Mouse (Mus musculus): ENCODE measurements around the gene Alox5.

The Alox5 gene

DNA sequence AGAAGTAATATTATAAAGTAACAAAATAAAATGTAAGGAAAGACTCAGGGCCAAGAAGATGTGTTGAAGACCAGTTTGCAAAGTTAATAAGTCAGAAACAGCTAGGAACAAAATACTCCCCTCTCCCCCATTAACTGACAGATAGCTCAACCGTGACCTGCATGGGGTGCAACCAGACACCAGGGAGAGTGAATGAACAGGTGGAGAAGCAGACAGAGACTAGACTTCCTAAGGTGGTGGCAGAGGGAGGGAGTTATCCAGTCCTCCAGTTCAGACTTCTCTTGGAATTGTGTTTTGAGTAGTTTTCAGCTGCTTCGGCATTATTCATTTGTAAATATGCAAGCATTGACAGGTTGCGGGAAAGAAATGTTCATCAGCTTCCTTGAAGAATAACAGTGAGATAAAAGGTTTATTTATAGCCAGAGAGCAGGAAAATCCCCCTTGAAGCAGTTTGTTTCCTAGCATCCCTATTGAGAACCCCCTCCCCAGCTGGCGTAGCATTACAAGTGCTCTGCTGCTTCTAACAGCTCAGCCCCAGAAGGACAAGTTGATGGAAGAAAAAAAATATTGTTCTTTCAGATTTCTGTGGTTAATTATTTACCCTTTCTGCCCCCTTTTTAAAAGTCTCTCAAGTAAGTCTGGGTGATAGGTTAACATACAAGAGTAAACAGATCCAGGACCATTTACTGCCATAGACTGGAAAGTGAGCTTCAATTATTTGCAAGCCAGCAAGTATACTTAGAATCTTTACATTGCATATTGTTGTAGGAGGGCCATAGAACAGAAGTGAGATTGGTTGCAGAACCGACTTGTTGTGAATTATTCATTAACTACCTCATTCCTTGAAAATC, 75.6 kb downstream of the Alox5 start:
- no peak for DNase-seq (ENCODE audit: low spot score in 2 of 2)

DNA sequence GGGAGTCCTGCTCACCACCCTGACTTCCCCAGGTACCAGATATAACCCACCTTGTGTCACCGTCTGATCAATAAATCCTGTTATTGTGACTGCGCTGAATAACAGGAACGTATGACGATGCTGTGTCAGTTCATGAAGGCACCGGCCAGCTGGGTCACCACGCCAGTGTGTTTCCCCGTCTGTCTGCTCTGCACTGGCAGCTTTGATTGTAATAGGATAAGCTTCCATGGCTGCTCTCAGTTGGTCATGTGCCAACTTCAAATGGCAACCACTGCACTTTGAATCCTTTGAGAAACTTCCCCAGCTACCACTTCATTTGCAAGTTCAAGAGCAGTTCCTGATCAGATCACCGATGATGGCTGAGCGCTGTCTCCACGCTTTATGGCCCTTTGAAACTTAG, 77.4 kb downstream of the Alox5 start:
- DNase-seq (ENCODE audit: low spot score in 2 of 2), result no peak

DNA sequence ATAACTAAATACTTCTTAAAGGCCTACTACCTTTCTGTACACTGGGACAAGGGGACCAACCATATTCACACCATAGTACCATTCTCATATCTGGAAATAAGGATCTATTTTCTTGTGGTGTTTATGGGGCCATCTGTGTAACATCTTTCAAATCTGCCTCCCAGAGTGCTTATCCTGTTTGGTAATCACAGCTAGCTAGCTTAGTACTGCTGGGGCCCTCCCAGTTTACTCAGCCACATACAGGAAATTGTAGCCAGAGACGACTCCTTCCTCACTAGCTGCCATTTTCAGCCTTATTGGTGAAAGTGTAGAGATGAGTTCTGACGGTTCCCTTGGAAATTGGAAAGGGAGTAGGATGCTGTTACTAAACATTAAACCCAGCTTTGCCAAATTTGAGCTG, 79.4 kb downstream of the Alox5 start:
- no peak for DNase-seq (ENCODE audit: low spot score in 2 of 2)

DNA sequence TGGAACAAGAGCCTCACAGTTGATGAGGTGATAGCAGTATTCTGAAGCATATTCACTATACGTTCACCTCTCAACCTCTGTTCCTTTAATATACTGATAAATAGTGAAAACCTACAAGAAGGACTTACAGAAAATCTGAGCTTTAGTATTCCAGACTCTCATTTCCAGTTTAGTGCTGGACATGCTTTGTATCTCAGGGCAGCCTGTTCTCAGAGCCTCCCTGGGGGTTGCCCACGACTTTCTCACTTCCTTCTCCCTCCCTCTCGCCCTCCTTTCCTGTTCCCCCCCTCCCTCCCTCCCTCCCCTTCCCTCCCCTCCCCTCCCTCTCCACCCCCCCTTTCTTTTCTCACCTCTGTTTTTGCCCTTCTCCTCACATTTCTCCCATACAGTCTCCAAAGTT, 80.8 kb downstream of the Alox5 start:
- no peak for DNase-seq (ENCODE audit: low spot score in 2 of 2)

DNA sequence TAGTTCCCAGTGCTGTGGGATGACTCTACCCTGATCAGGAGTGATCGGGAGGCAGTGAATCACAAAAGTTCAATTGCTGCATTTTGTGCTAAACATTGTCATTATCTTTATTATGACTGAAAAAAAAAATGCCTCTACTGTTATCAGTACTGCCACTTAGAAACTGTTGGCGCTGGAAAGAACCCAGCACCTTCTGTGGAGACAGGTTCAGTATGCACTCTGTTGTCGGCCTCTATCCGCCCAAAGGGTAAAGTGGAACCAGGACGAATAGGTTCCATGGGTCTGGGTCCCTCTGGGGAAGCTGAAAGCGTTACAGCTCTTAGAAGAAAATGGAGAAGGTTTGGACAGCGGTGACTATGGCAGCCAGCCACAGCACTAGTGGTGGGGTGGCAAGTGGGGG, 82.1 kb downstream of the Alox5 start:
- no peak for DNase-seq (ENCODE audit: low spot score in 2 of 2)

DNA sequence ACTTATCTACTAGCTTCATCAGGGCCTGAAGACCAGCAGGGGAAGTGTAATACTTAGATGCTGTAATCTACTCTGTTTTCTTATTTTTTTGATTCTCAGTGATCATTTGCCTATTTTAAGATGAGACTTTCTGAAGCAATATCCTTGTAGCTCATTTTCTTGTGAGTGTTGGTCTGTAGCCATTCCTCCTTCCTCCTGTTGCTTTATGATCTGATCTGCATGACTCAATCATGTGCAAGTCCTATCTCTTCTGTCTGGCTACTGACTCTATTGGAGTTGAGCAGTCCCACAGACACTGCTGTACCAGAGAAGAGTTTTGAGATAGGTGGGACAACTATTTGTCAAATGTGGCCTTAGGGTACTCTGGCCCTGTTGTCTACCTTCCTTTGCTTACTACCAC, 86.4 kb downstream of the Alox5 start:
- no peak for DNase-seq (ENCODE audit: low spot score in 2 of 2)

DNA sequence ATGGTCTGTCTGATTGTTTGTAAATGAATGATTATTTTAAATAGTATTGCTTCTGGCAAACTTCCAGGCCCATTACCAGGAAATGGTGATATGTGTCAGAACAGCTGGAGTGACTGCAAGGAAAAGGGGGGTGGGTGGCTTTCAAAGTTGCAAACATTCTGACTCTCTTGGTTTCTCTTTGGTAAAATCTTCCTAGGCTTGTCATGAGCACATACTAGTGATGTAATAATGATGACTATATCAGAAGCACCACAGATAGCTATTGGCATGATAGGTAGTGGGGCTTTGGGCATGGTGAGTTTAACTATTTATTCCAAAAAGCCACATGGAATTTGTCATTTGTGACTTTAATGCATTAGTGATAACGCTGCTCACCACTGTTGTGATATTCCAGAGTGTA, 86.8 kb downstream of the Alox5 start:
- no peak for DNase-seq (ENCODE audit: low spot score in 2 of 2)

DNA sequence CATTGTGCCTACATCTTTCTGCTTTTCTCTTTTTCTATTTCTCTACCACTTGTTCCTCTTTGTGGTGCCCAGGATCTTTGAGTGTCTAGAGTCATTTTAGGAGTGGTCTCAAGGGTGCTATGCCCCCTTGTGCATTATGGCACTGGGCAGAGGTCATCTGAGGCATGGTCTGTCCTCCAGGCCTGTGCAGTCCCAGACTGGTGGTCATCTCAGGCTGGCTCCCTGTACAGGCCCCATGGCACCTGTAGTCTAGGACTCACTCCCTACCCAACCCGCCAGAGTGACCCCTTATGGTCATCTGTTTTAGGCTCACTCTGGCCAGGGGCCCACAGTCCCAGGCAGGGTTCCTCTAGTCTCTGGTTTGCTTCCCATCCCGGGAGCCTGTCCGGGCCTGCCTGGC, 89.5 kb downstream of the Alox5 start:
- no peak for DNase-seq (ENCODE audit: low spot score in 2 of 2)

DNA sequence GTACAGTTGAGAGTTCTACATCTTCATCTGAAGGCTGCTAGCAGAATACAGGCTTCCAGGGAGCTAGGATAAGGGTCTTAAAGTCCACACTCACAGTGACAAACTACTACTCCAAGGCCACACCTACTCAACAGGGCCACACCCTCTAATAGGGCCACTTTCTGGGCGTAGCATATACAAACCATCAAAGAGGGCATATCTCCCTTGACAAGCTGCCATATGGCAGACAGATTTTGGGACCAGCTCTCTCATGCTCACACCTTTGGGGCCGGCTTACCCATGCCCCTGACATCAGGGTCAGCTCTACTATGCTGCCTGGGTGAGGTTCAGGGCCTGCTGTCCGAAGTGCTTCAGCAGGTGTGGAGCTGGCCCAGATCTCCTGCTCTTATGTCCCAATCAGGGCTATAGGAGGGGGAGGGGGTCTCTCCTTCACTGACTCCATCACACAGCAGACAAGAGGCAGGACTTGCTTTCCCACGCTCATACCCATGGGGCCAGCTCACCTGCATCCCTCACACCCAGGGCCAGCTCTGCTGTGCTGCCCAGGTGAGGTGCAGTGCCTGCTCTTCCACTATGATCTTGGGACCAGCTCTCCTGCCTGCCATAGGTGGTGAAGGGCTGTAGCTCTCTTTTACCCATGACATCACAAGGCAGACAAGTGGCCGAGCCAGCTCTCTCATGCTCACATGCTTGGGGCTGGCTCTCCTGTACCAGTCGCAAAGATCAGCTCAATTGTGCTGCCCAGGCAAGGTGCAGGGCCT, 90.6 kb downstream of the Alox5 start:
- DNase-seq (ENCODE audit: low spot score in 2 of 2), result no peak

DNA sequence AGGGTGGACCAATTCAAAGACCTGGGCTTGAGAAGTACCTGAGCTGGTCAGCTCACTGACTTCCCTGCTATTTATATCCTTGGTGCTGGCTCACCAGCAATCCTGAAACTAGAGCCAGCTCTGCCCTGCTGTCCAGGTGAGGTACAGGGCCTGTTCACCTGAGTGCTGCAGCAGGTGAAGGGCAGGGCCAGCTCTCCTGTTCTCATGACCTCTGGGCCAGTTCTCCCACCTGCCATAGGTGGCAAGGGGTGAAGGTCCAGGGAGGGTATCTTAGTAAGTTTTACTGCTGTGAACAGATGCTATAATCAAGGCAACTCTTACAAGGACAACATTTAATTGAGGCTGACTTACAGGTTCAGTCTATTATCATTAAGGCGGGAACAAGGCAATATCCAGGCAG, 91.2 kb downstream of the Alox5 start:
- no peak for DNase-seq (ENCODE audit: low spot score in 2 of 2)

DNA sequence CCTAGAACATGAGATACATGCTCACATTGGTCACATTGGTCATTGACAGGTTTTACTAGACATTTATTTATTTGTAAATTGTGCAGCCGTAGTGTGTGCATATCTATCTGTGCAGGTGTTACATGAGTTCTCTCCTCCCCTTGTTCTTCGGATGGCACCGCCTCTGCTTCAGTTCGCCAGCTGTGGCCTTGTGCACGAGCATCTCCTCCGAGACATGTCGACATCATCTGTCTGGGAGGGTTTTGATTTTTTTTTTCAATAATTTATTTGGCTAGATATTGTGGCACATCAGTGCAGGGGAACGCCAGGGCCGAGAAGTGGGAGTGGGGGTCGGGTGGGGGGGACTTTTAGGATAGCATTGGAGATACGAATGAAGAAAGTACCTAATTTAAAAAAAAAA, 93.0 kb downstream of the Alox5 start:
- no peak for DNase-seq (ENCODE audit: low spot score in 2 of 2)

DNA sequence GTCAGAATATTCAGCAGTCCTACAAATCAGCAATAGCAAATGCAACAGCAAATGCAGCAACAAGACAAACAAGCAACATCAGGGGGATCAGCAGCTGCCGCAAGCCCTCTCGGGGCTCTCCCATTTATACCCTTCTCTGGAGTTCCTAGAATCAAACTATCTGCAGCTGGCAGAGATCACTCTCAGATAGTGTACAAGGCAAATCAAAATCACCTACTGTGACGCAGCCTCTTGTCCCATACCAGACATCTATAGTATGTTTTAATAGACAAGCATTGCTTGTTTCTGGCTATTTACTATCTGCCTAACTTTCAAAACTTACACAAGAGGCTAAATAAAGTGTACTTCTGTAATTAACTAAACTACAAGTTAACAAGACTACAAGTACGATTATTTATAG, 99.0 kb downstream of the Alox5 start:
- DNase-seq (ENCODE audit: low spot score in 2 of 2), result no peak

DNA sequence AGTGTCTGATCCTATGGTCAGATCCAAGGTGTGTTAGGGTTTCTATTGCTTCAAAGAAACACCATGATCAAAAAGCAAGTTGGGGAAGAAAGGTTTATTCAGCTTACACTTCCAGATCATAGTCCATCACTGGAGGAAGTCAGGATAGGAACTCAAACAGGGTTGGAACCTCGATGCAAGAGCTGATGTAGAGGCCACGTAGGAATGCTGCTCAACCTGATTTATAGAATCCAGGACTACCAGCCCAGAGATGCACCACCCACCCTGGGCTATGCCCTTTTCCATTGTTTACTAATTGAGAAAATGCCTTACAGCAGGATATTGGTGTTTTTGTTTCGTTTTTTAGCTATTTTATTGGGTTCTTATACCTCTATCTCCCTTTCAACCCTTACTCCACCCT, 99.5 kb downstream of the Alox5 start:
- DNase-seq (ENCODE audit: low spot score in 2 of 2), result no peak

All from frontal cortex, postnatal 25 days (tissue).